Mouse (Mus musculus): ENCODE data around the gene Tpra1. TPM values are rescaled to one million over a fixed set of nuclear protein-coding genes. Genes with fewer than 3 reads are reported as not detected.

Gene Tpra1
- total RNA-seq, 1 experiment from 2014 or later: 27.5 TPM

Other genes starting within 250 kb of the Tpra1 start
- 0.55 and 1.1 TPM in 2 replicates for gene Mgll, start 177.8 kb upstream of the Tpra1 start, total RNA-seq (2017)
- gene Abtb1, start 60.3 kb upstream of the Tpra1 start, total RNA-seq (2017): 51.2 and 82.1 TPM in 2 replicates
- gene Podxl2, start 27.2 kb upstream of the Tpra1 start, total RNA-seq (2017): 2.5 TPM in 1 of 2 replicates, not detected in the other
- 125 and 146 TPM in 2 replicates for gene Mcm2, start 3.5 kb upstream of the Tpra1 start, total RNA-seq (2017)

Measured in hematopoietic stem cell, adult 5-6 weeks (primary cell).